Mouse (Mus musculus): ENCODE data around the gene Traf6. TPM values are rescaled to one million over a fixed set of nuclear protein-coding genes. Genes with fewer than 3 reads are reported as not detected.
"Not testable (repeated sequence)": the region's sequence is repeated elsewhere in the genome, so short reads cannot be mapped to it uniquely, and the experiment has no call there.

Gene Traf6
- polyA plus RNA-seq, 1 experiment from 2014 or later = 15.4 TPM

- H3K4me3 ChIP-seq (ENCODE audit: low read depth, low read length) = no peak overlapping the region
- H3K4me2 ChIP-seq = no peak overlapping the region
- TF ChIP-seq CTCF (IDR thresholded peaks at IDR 0.05; ENCODE audit: low read depth) = no peak
- H3K27me3 ChIP-seq (ENCODE audit: insufficient read depth, low read length) = no peaks in the 10 kb centered on the region
- H3K9ac ChIP-seq = no peak overlapping the region
- H3K27ac ChIP-seq (ENCODE audit: low read depth) = peak overlapping the region; percentile 40
- 56% methylated on average over 5 of the region's 5 CpGs for WGBS
- H3K9me3 ChIP-seq (ENCODE audit: low read depth, low read length) = no peaks in the 10 kb centered on the region
- H3K36me3 ChIP-seq (ENCODE audit: insufficient read depth) = peaks cover 42% of the 10 kb centered on the region; the same call in 1 of the 2 replicates
- ATAC-seq (ENCODE audit: insufficient read depth) (peak; percentile 61), DNase-seq (peak; percentile 36)
- no peaks in the 10 kb centered on the region for H3K4me1 ChIP-seq (ENCODE audit: insufficient read depth)
Measured at GRCm38 (mm10) chr2:101739914-101740313, 61.7 kb downstream of the Traf6 start.

GRCm38 (mm10) chr2:101741653-101742052, 63.4 kb downstream of the Traf6 start:
- Histone ChIP-seq H3K27ac (ENCODE audit: low read depth) (peak overlapping the region; percentile 46; the same call in 1 of the 2 replicates), H3K4me1 (ENCODE audit: insufficient read depth) (0 out of 2 replicates have a peak, but pooled peaks cover 2% of the 10 kb centered on the region), H3K9ac (no peak overlapping the region), H3K36me3 (ENCODE audit: insufficient read depth) (peaks cover 44% of the 10 kb centered on the region; the same call in 1 of the 2 replicates), H3K9me3 (ENCODE audit: low read depth, low read length) (no peaks in the 10 kb centered on the region), H3K4me2 (no peak overlapping the region), H3K4me3 (ENCODE audit: low read depth, low read length) (no peak overlapping the region), H3K27me3 (ENCODE audit: insufficient read depth, low read length) (no peaks in the 10 kb centered on the region)
- TF ChIP-seq CTCF (IDR thresholded peaks at IDR 0.05; ENCODE audit: low read depth) = no peak
- WGBS = 52% methylated on average over 8 of the region's 8 CpGs
- ATAC-seq (ENCODE audit: insufficient read depth) (0 out of 2 replicates have a peak, but pooled peaks have one; percentile 24), DNase-seq (no peak)

DNA sequence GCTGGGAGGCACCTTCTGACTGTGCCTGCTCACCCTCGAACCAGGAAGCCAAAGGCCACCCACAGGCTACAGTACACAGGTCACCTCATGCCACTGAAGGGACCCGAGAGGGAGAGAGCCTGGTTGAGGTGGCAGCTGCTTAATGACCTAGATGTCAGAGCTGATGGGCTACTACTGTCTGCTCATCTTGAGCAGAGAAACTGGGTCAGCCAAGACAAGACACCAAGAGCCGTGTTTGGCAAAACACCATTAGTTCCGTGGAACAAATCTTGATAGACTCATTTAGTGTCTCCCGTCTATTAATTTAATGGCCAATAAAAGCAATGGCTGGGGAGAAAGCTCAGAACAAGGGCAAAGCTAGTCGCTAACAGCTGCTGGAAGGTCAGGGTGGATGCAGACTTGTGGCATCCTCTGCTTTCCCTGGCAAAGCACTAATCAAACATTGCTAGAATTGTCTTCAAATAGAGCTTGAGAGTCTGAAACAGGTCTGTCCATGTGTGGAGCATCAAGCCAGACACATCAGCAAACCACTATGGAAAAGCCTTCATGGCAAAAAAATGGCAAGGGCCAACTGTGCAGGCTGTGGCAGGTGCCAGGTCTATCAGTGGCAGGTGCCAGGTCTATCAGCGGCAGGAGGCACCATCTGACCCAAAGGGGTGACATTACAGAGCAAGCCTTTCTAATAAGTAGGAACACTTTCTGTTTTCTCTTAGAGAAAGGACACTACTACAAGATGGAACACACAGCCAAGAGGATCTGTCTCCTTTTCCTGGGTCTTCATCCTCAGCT, 64.0 kb downstream of the Traf6 start:
- Histone ChIP-seq H3K4me1 (ENCODE audit: insufficient read depth) (peaks cover 6% of the 10 kb centered on the region; the same call in 1 of the 2 replicates), H3K9me3 (ENCODE audit: low read depth, low read length) (no peaks in the 10 kb centered on the region), H3K4me3 (ENCODE audit: low read depth, low read length) (no peak overlapping the region), H3K9ac (no peak overlapping the region), H3K27me3 (ENCODE audit: insufficient read depth, low read length) (no peaks in the 10 kb centered on the region), H3K27ac (ENCODE audit: low read depth) (peak overlapping the region; percentile 46; the same call in 1 of the 2 replicates), H3K4me2 (no peak overlapping the region), H3K36me3 (ENCODE audit: insufficient read depth) (0 out of 2 replicates have a peak, but pooled peaks cover 41% of the 10 kb centered on the region)
- no peak for TF ChIP-seq CTCF (IDR thresholded peaks at IDR 0.05; ENCODE audit: low read depth)
- WGBS = 65% methylated on average over 7 of the region's 7 CpGs
- no peak for DNase-seq
- ATAC-seq (ENCODE audit: insufficient read depth) = no peak

DNA sequence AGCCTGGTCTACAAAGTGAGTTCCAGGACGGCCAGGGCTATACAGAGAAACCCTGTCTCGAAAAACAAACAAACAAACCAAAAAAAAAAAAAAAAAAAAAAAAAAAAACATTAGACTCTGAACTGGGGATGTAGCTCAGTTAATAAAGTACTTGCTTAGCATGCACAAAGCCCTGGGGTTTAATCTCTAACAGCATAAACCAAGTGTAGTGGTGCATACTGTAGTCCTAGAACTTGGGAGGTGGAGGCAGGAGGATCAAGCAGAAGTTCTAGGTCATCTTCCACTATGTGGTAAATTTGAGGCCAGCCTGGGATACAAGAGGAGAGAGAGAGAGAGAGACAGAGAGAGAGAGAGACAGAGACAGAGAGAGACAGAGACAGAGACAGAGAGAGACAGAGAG, 67.4 kb downstream of the Traf6 start:
- H3K9me3 ChIP-seq (ENCODE audit: low read depth, low read length); H3K27ac ChIP-seq (ENCODE audit: low read depth); DNase-seq; H3K4me1 ChIP-seq (ENCODE audit: insufficient read depth); ATAC-seq (ENCODE audit: insufficient read depth); H3K27me3 ChIP-seq (ENCODE audit: insufficient read depth, low read length); H3K9ac ChIP-seq; H3K4me3 ChIP-seq (ENCODE audit: low read depth, low read length); H3K4me2 ChIP-seq: not testable (repeated sequence)
- WGBS = 78% methylated on average over 2 of the region's 2 CpGs
- peaks cover 25% of the 10 kb centered on the region; the same call in 1 of the 2 replicates for H3K36me3 ChIP-seq (ENCODE audit: insufficient read depth)

DNA sequence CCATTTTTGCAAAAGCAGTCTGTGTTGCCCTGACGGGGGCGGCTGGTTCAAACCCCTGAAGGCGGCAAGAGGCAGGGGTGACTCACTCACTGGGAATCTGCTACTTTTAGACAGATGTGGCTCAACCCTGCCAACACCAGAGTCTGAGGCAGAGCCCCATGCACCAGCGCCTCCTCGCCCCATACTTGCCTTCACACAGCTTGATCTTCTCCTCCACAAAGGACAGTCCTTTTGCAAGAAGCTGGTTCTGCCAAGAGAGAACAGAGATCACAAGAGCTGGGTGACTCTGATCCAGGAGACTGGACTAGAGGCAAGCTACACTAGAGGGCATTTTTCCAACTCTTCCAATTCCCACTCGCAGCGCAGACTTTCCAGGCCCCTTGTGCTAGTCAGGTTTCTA, 68.3 kb downstream of the Traf6 start:
- TF ChIP-seq CTCF (IDR thresholded peaks at IDR 0.05; ENCODE audit: low read depth) = no peak

More for the DNA sequence above, 68.3 kb downstream of the Traf6 start:
- DNase-seq (no peak), ATAC-seq (ENCODE audit: insufficient read depth) (no peak)
- Histone ChIP-seq H3K4me1 (ENCODE audit: insufficient read depth) (peaks cover 17% of the 10 kb centered on the region; the same call in 1 of the 2 replicates), H3K4me2 (no peak overlapping the region), H3K27me3 (ENCODE audit: insufficient read depth, low read length) (no peaks in the 10 kb centered on the region), H3K4me3 (ENCODE audit: low read depth, low read length) (no peak overlapping the region), H3K27ac (ENCODE audit: low read depth) (no peak overlapping the region), H3K9me3 (ENCODE audit: low read depth, low read length) (no peaks in the 10 kb centered on the region), H3K9ac (no peak overlapping the region), H3K36me3 (ENCODE audit: insufficient read depth) (peaks cover 25% of the 10 kb centered on the region; the same call in 1 of the 2 replicates)
- WGBS = 81% methylated on average over 7 of the region's 7 CpGs

Other genes starting within 250 kb of the Traf6 start
- gene Rag2, start 53.7 kb upstream of the Traf6 start, polyA plus RNA-seq (2014; fragmentation: Nextera tagmentation; extraction: Ambion mirVana) = not detected in 2 replicates
- gene Rag1, start 28.9 kb upstream of the Traf6 start, polyA plus RNA-seq (2014; fragmentation: Nextera tagmentation; extraction: Ambion mirVana) = not detected in 2 replicates
- gene B230118H07Rik, start 28.9 kb upstream of the Traf6 start, polyA plus RNA-seq (2014; fragmentation: Nextera tagmentation; extraction: Ambion mirVana) = 52.4 and 53.9 TPM in 2 replicates
- gene Prr5l, start 204.6 kb downstream of the Traf6 start, polyA plus RNA-seq (2014; fragmentation: Nextera tagmentation; extraction: Ambion mirVana) = 42.0 and 48.9 TPM in 2 replicates
- gene Commd9, start 207.8 kb downstream of the Traf6 start, polyA plus RNA-seq (2014; fragmentation: Nextera tagmentation; extraction: Ambion mirVana) = 56.8 and 60.3 TPM in 2 replicates

Measured in lung, embryonic 14.5 days (tissue).